Mouse (Mus musculus) macrophage (primary cell): ENCODE data around the gene Neurog1. TPM values are rescaled to one million over a fixed set of nuclear protein-coding genes. Genes with fewer than 3 reads are reported as not detected.

Source experiments
- H3K27ac ChIP-seq: fragments of 350-480 bp; formaldehyde crosslinking; 2 replicates; pipeline ENCODE4 v1.9.0; 2021
- H3K36me3 ChIP-seq: fragments of 350-480 bp; formaldehyde crosslinking; 2 replicates; pipeline ENCODE4 v1.9.0; 2021; ENCODE audit errors: inconsistent target
- H3K4me3 ChIP-seq: fragments of 350-480 bp; formaldehyde crosslinking; 2 replicates; pipeline ENCODE4 v1.9.0; 2021; ENCODE audit errors: inconsistent target
- H3K79me2 ChIP-seq: fragments of 350-480 bp; formaldehyde crosslinking; 2 replicates; pipeline ENCODE4 v1.9.0; 2021; ENCODE audit errors: inconsistent target
- WGBS: methylation state at CpG from one replicate; pipeline ENCODE4 v1.1.7; 2026; ENCODE audit warnings: inconsistent platforms; ENCODE audit not compliant: missing documents; 5-methylcytosine and 5-hydroxymethylcytosine counted together
- polyA plus RNA-seq: library from polyadenylated mRNA; stranded (reverse); fragments of 250-400 nt; gene quantifications from 3 replicates; pipeline ENCODE4 v1.2.4, GENCODE M21; 2018; ENCODE audit warnings: inconsistent platforms
- total RNA-seq, 78 experiments: library from RNA; depleted of rRNA; stranded (reverse); fragments of 250-400 nt; gene quantifications; 1 replicate in 9 of 78; 2 replicates in 24 of 78; 3 replicates in 43 of 78; 4 replicates in 2 of 78; pipeline ENCODE4 v1.2.4; 2018; ENCODE audit warnings: inconsistent platforms in 56 of 78

Gene Neurog1
- not detected for total RNA-seq (2018; cell fraction: chromatin; rRNA removed)
- total RNA-seq (2018; cell fraction: cytosol; rRNA removed): not detected
- total RNA-seq (2018; cell fraction: nucleus; rRNA removed): not detected
- not detected in 3 replicates for polyA plus RNA-seq

- 1% methylated on average over 59 of the region's 65 CpGs for WGBS
- Histone ChIP-seq H3K79me2 (no peaks in the 10 kb centered on the region), H3K4me3 (no peak within 1 kb of the TSS), H3K27ac (no peak within 1 kb of the TSS), H3K36me3 (no peaks in the 10 kb centered on the region)
Observed at GRCm38 (mm10) chr13:56251924-56252619, at the start of gene Neurog1. Gene Neurog1, minus strand, starts transcription at chr13:56252163.

GRCm38 (mm10) chr13:56299336-56299735 lies 47.4 kb upstream of the Neurog1 start:
- H3K27ac ChIP-seq: no peak overlapping the region
- no peak overlapping the region for H3K4me3 ChIP-seq
- no peaks in the 10 kb centered on the region for H3K79me2 ChIP-seq
- 91% methylated on average over 11 of the region's 11 CpGs for WGBS
- H3K36me3 ChIP-seq: no peaks in the 10 kb centered on the region

GRCm38 (mm10) chr13:56296659-56297020 lies 44.7 kb upstream of the Neurog1 start:
- Histone ChIP-seq H3K36me3 (no peaks in the 10 kb centered on the region), H3K79me2 (no peaks in the 10 kb centered on the region), H3K27ac (no peak overlapping the region), H3K4me3 (no peak overlapping the region)
- 7% methylated on average over 8 of the region's 8 CpGs for WGBS

GRCm38 (mm10) chr13:56295943-56296658 lies 44.1 kb upstream of the Neurog1 start, which contains the start of gene Cxcl14:
Gene Cxcl14, minus strand, starts transcription at chr13:56296551.
- no peak within 1 kb of the TSS for H3K4me3 ChIP-seq
- WGBS: 4% methylated on average over 63 of the region's 76 CpGs
- H3K36me3 ChIP-seq: no peaks in the 10 kb centered on the region
- no peak within 1 kb of the TSS for H3K27ac ChIP-seq
- H3K79me2 ChIP-seq: no peaks in the 10 kb centered on the region

GRCm38 (mm10) chr13:56295586-56295942 lies 43.6 kb upstream of the Neurog1 start:
- 12% methylated on average over 13 of the region's 13 CpGs for WGBS
- Histone ChIP-seq H3K36me3 (no peaks in the 10 kb centered on the region), H3K4me3 (no peak overlapping the region), H3K27ac (no peak overlapping the region), H3K79me2 (no peaks in the 10 kb centered on the region)

- 14% methylated on average over 10 of the region's 10 CpGs for WGBS
- Histone ChIP-seq H3K4me3 (no peak overlapping the region), H3K79me2 (no peaks in the 10 kb centered on the region), H3K27ac (no peak overlapping the region), H3K36me3 (no peaks in the 10 kb centered on the region)
Observed at GRCm38 (mm10) chr13:56294908-56295307, 42.9 kb upstream of the Neurog1 start.

GRCm38 (mm10) chr13:56289998-56290397 lies 38.0 kb upstream of the Neurog1 start:
- H3K36me3 ChIP-seq: no peaks in the 10 kb centered on the region
- 78% methylated on average over 6 of the region's 6 CpGs for WGBS
- H3K79me2 ChIP-seq: no peaks in the 10 kb centered on the region
- H3K27ac ChIP-seq: no peak overlapping the region
- H3K4me3 ChIP-seq: no peak overlapping the region

GRCm38 (mm10) chr13:56289261-56289660 lies 37.3 kb upstream of the Neurog1 start:
- 88% methylated on average over 11 of the region's 11 CpGs for WGBS
- no peaks in the 10 kb centered on the region for H3K79me2 ChIP-seq
- no peak overlapping the region for H3K27ac ChIP-seq
- H3K4me3 ChIP-seq: no peak overlapping the region
- no peaks in the 10 kb centered on the region for H3K36me3 ChIP-seq

- H3K79me2 ChIP-seq: no peaks in the 10 kb centered on the region
- H3K27ac ChIP-seq: no peak overlapping the region
- no peak overlapping the region for H3K4me3 ChIP-seq
- WGBS: 47% methylated on average over 4 of the region's 4 CpGs
- H3K36me3 ChIP-seq: no peaks in the 10 kb centered on the region
Observed at GRCm38 (mm10) chr13:56288601-56289000, 36.6 kb upstream of the Neurog1 start.

GRCm38 (mm10) chr13:56287091-56287490 lies 35.1 kb upstream of the Neurog1 start:
- no peaks in the 10 kb centered on the region for H3K79me2 ChIP-seq
- 90% methylated on average over 7 of the region's 9 CpGs for WGBS
- no peak overlapping the region for H3K27ac ChIP-seq
- H3K36me3 ChIP-seq: no peaks in the 10 kb centered on the region
- H3K4me3 ChIP-seq: no peak overlapping the region

- 94% methylated on average over 12 of the region's 13 CpGs for WGBS
- Histone ChIP-seq H3K27ac (no peak overlapping the region), H3K79me2 (no peaks in the 10 kb centered on the region), H3K36me3 (no peaks in the 10 kb centered on the region), H3K4me3 (no peak overlapping the region)
Observed at GRCm38 (mm10) chr13:56283321-56283720, 31.4 kb upstream of the Neurog1 start.

GRCm38 (mm10) chr13:56280356-56280755 lies 28.4 kb upstream of the Neurog1 start:
- Histone ChIP-seq H3K79me2 (no peaks in the 10 kb centered on the region), H3K27ac (no peak overlapping the region), H3K4me3 (no peak overlapping the region), H3K36me3 (no peaks in the 10 kb centered on the region)
- 86% methylated on average over 6 of the region's 6 CpGs for WGBS

- no peak overlapping the region for H3K4me3 ChIP-seq
- WGBS: 22% methylated on average over 8 of the region's 8 CpGs
- H3K36me3 ChIP-seq: no peaks in the 10 kb centered on the region
- H3K79me2 ChIP-seq: no peaks in the 10 kb centered on the region
- H3K27ac ChIP-seq: no peak overlapping the region
Observed at GRCm38 (mm10) chr13:56279439-56279838, 27.5 kb upstream of the Neurog1 start.

- 71% methylated on average over 2 of the region's 2 CpGs for WGBS
- H3K79me2 ChIP-seq: no peaks in the 10 kb centered on the region
- H3K36me3 ChIP-seq: no peaks in the 10 kb centered on the region
- H3K27ac ChIP-seq: no peak overlapping the region
- H3K4me3 ChIP-seq: no peak overlapping the region
Observed at GRCm38 (mm10) chr13:56275171-56275570, 23.2 kb upstream of the Neurog1 start.

- Histone ChIP-seq H3K36me3 (no peaks in the 10 kb centered on the region), H3K27ac (no peak overlapping the region), H3K4me3 (no peak overlapping the region), H3K79me2 (no peaks in the 10 kb centered on the region)
- WGBS: 71% methylated on average over 13 of the region's 13 CpGs
Observed at GRCm38 (mm10) chr13:56270124-56270523, 18.2 kb upstream of the Neurog1 start.
